Mouse (Mus musculus) spleen, adult 18-20 months (tissue): ENCODE results near the gene Poc1a.
A peak's percentile ranks its signal among the peaks of the same experiment; 100 is the strongest.

Source experiments
- DNase-seq, 2 experiments: peaks; one replicate each; pipeline ENCODE4 v3.0.0; 2022; ENCODE audit warnings: mixed read lengths in 2 of 2

Poc1a gene

DNA sequence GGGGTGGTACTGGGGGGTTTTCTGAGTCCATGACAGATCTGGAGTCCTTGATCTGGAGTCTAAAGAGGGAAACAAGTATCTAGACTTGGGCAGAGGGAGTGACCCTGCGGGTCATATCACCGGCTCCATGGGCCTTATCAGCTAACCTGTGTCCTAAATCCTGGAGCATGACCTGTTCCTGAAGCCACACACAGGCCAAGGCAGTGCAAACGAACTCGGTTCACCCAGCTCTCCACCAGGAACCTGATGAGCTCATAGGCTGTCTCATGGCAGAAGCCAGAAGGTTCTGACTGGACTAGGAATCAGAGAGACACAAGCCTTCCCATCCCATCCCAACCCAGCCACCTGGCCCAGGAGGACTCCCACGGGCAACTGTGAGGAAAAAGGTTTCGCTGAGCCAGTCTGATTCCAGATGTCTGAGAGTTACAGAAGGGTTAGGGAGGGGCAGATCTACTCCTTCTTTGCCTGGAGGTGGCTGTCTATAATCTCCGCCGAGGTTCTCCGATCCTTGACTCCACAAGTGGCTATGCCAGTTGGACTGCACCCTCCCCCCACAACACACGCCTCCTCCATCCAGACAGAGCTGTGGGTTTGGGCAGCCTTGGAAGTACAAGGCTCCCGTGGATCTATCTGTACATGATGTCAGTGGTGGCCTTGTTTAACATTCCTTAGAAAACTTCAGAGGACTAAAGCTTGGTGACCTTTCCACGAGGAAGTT is 15.3 kb upstream of the Poc1a start:
- no peak for DNase-seq

DNA sequence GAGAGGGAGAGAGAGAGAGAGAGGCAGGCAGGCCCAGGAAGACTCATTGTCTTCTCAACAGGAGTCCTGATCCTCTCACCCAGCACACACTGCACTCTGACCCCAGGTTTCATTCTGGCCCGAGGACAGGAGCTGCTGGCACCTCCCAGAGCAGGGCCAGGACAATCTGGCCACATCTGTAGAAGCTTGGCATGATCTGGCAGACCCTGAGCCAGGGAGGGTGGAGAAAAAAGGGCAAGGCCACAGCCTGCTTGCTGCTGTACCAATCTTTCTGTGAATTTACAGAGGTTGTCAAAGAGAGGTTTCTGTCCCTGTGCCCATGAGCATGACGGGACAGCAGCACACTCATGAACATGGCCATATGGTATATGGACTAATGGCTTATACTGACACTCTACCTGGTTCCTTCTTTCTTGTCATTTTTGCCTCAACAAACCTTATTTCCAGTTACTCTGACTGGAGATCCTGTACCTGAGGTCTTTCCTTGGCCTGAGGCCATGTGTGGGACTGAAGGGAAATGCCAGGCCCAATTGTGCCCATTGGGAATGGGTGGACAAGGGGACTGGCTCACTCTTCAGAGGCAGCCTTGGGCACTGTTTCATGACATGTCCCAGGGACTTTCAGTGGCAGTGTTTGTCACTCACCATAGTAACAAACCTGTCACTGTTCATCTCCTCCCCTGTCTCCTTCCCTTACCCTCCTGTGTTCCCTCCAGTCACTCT is 13.8 kb upstream of the Poc1a start:
- DNase-seq: no peak

DNA sequence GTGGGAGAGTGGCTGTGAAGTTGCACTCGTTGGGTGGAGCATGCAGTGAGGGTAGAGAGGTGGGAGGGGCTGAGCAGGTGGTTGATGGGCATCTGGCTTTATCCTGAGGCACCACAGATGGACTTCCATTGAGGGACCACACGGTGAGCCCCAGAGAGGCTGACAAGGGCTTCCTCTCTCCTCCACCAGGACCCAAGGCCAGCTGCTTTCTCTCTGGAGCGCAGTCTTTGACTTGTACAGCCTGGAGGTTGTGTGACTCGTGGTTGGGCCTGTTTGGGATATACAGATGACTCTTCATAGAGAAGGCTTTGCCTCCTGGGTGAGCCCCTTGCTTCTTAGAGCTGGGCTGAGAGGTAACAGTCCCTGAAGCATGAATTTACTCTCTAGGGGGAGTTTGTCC is 12.4 kb upstream of the Poc1a start:
- DNase-seq: no peak

DNA sequence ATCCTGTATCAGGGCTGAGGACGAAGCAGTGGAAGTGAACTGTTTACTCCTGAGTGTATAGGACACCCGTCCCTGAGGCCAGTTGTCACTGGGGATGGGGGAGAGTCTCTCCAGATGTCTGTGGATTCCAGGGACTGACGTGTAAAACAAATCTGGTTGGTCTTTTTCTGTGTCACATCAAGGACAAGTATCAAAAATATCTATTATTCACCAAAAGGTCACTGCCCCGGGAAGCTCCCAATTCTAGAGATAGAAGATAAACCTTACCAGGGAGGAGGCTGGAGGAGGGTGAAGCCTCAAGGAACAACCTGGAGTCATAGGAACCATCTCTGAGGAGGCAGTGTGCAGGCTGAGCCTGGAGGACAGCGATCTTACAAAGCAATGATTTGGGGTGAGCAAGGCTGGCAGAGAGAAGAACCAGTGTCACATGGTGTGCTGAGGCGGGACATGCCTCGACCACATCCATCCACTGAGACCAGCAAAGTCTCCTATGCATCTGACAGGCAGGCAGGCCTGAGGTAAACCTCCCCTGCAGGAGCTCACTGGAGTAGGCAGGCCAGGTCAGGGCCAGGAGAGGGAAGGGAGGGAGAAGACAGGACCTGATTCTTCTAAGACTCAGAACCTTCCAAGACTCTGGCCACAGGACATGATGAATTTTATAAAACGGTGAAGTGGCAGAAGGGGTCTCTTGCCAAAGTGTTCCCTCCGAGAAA is 11.6 kb upstream of the Poc1a start:
- DNase-seq: no peak

DNA sequence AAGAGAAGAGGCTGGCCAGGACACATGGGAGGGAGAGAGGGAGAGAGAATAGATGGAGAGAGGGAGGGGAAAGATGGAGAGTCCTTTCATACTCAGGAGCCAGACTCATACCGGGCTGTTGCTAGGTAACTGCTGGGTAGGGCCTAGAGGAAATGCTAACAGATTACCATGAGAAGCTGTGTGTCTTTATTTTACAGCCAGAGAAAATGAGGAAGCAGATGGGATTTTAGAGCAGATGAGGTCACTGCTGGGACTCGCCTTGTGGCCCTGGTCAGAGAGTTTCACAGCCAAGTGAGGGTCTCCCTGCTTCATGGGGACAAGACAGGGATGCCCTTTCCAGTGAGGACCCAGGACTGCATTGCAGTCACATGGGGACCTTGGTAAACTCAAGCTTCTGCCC is 11.0 kb upstream of the Poc1a start:
- no peak for DNase-seq

DNA sequence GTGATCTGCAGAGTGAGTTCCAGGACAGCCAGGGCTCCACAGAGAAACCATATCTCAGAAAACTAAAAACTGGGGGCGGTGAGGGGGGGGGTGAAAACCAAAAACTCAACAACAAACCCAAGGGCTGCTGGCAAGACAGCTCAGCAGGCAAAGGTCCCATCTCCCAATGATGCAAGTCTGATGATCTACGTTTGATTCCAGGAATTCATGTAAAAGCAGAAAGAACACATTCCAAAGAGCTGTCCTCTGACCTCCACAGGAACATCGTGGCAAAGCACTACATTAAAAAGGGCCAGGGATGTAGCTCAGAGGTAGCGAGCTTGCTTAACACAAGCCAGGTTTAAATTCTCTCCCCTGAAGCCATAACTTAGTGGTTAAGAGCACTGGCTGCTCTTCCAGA is 10.2 kb upstream of the Poc1a start:
- no peak for DNase-seq

DNA sequence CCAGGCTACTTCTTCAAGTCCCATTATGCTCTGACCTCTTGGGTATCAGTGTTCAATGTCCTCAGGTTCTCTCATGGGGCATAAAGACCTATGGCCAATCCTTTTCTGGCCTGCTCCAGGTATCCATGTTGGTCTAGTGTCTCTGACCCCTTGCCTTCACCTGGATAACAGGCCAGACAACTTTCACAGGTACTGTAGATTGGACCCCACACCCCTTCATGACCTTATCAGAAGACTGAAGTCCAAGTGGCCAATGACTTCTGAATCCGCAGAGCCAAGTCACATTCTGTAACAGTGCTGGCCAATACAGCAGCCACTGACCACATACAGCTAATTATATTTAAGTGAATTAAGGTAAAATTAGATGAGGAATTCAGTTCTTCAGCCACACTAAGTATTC is 8.6 kb upstream of the Poc1a start:
- DNase-seq: no peak

DNA sequence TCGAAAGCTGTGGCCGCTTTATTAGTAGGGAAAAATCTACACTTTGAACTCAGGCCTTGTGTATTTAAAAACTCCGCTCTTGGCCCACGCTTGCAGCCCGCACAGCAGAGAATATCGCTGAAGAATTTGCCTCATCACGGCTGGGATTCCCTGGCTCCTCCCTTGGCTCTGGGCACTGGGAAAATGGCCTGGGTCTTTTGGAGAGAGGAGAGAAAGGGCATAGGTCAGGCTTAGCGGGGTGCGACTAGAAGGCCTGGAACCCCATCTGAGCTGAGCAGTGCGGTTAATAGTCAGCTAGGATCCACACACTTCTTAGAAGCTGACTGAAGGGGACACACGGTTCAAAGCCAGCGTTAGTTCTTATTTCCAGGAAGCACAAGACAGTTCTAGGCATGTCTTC is 7.6 kb upstream of the Poc1a start:
- DNase-seq: no peak

DNA sequence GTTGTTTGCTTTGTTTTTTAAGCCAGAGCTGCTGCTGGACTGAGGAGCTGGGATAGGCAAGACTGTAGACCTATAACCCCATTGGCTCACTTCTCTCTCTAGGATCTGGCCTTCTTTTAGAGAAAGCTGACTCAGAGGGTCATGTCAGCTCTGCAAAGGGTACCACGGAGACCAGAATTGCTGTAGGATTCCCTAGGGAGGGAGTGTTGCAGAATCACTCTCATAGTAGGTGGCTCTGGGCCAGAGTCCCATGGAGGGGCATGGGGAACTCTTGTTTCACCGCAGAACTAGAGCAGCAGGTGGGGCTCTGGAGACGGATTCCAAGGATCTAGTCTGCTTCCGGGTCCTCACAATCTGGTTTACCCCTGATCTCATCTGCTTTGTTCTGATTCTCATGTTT is 7.1 kb upstream of the Poc1a start:
- no peak for DNase-seq

DNA sequence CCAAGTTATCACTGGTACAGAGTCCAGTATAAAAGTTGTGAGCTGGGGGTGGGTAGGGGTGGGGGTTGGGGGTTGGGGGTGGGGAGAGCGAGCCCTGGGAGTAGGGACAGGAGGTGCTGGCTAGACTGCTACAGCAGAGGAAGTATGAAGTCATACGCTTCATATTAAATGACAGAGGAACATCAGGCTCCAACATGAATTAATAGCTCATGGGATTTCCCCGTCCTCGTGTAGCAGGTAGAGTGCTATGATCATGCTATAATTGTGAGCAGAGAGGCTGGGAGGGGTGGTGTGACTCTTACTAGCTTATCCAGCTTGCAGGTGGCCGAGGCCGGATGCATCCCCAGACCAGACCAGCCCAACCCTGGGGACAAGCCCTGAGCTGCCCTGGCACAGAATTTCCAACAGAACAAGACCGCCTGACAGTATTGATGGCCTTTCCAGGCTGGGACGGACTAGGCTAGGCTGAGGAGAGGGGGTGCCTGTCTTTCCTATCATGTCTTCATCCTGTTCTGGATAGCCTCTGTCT is 6.1 kb upstream of the Poc1a start:
- DNase-seq: no peak

DNA sequence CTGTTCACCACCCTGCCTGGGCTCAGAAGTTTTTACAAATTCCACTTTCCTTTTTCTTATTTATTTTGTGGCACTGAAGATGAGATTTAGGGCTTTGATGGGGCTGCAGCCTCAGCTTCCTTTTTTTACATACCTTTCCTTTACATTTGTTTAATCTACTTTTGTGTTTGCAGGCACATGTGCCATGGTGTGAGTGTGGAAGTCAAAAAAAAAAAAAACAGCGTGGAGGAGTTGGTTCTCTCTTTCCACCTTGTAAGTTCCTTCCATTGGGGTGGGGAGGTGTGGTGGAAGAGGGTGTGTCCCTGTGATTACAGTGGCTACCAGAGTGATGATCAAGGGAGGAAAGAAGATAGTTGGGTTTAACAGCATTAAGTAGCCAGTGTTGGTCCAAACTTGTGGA is 5.1 kb upstream of the Poc1a start:
- no peak for DNase-seq

DNA sequence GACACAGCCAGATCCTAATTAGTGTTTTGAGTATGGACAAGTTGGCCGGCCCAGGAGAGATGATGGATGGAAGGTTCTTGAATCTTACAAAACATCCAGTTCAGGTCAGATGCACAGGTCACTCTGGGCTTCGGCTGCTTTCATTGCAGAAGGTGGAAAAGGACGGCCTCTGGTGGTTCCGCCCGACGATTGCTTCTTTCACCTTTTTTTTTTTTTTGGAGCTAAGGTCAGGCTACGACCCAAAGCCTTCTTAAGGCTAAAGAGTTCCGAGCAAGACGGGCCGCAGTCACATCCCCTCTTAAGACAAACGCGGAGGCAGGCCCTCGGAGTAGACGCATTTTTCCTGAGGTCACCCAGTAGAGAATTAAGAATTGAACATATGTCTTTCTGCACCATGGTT is 475 bp upstream of the Poc1a start:
- DNase-seq: peak; percentile 32 to 46

DNA sequence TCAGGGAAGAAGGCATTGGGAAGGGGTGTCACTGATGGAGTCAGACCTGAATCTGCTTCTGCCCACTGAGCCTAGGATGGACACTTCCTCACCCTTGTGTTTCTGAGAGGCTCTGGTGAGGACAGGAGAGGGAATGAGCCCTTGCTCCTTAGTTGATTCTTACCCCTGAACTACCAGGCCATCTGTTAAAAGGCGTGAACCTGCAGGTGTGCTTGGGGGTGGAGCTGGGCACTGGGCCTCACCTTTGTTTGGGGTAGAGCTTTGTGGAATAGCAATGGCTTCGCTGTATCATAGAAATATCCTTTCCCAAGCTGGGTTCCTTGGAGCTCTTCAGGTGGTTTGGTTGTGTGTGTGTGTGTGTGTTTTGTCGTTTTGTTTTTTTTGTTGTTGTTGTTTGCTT is 1.2 kb downstream of the Poc1a start:
- no peak for DNase-seq

DNA sequence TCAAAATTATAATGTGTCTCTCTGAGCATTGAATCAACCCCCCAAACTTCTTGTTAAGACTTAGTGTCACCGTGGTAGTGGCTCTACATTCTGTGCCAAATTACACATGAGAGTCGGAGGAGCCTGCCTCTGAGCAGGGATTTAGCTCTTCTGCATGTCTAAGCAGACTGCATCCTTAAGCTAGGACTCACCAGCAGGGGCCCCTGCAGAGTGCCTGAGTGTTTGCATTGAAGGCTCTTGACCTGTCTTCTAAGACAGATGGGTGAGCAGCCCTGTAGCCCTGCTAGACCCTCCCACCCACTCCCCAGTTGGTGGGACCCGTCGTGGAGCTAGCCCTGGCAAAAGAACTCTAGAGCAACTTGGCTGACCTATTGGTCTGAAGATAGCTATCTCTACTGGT is 6.3 kb downstream of the Poc1a start:
- no peak for DNase-seq

DNA sequence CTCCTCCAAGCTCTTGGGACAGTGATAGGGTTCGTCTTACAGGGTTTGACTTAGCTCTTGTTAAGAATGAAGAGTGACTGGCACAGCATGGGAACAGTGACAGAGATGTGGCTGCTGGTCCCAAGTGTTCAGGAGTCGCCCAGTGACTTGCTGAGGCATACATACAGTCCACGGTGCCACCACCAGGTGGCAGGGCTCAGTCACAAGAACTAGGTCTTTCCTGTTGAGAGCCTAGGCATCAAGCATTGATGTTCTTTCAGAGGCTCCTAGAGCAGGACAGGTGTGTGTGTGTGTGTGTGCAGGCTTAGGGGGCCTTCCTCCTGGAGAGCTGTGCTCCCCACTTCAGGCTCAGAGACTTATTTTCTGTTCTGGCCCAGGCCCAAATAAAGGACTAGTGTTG is 8.0 kb downstream of the Poc1a start:
- peak; percentile 47 to 78 for DNase-seq

DNA sequence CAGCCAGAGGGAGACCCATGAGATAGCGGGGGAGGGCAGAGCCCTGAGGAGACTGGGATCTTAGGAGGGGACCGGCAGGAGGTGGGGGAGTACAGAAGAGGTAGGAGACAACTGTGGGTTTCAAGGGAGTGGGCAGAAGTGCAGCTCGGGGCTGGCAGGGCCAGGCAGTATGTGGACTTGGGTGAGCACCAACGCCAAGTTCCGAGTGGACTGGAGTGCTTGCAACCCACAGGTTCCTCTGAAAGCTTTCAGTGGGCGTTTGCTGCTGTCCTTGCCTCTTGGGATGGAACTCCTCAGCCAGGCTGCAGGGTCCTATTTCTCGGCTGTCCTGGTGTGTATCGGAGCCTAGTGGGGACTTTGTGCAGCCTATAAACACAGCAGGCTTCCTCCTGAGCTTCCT is 9.0 kb downstream of the Poc1a start:
- no peak for DNase-seq

DNA sequence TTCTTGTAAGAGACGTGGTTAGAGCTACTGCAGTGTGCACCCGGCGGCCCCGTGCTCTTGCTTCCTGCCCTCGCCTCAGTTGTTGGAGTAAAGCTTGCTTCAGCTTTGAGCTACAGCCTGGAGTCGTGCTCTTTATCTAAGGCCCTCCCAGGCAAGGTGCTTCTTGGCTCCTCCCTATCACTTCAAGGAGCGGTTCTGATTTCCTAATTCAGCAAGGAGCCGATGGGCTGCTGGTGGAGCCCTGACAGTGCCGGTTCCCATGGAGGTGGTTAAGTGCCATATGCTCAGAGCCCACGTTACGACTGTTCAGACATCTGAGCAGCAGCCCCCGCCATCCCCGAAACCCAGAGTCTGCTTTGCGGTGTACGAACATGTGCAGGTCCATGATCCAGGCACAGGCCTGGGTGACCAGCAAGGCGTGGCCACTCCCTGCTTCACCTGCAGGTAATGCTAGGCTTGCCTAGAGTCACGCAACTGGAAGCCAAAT is 9.8 kb downstream of the Poc1a start:
- no peak for DNase-seq

DNA sequence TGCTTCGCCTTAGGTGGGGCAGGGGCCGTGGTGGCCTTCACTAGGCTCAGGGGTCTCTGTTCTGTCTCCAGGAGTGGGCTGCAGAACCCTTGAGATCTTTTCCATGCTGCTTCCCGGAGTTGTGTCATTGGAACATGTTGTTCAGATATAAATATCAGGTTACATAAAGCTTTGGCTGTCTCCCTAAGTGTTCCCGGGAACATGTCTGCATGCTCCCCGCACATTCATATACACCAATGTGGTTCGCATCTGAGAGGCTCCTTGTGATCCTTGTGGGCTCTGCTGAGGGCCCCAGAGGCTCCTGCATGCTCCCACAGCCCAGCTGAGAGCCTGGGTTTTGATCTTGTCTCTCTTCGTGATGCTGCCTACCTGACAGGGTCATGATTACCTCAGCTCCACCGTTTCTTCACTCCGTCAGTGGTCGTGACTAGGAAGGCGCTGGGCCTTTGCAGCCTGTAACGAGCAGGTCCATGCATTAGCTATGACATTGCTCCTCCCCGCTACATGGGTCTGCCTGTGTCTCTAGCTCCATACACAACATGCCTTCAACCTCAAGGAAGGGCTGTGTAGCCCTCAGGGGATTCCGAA is 12.8 kb downstream of the Poc1a start:
- DNase-seq: no peak

DNA sequence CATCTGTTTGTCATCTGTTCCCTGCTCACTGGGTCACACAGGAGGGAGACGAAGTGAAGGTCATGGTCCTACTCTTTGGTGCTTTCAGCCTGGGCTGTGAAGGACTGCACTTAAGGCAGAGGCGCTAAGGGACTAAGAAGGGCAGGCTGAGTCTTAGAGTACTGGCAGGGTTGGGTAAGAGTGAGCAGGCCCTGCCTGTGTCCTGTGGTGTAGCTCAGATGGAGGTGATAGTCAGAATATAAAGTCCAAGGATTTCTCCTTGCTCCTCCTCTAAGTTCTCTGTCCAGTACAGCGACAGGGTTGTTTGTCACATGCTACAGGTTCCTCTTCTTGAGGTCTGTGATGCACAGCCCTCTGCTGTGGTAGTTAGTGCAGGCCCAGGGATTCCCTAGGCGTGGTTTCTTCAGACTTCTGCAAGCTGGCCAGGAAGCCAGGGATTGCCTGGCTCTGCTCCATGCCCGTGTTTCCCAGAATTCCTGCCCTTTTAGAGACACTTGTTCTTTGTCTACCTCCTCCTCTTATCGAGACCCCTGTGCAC is 15.8 kb downstream of the Poc1a start:
- no peak for DNase-seq

DNA sequence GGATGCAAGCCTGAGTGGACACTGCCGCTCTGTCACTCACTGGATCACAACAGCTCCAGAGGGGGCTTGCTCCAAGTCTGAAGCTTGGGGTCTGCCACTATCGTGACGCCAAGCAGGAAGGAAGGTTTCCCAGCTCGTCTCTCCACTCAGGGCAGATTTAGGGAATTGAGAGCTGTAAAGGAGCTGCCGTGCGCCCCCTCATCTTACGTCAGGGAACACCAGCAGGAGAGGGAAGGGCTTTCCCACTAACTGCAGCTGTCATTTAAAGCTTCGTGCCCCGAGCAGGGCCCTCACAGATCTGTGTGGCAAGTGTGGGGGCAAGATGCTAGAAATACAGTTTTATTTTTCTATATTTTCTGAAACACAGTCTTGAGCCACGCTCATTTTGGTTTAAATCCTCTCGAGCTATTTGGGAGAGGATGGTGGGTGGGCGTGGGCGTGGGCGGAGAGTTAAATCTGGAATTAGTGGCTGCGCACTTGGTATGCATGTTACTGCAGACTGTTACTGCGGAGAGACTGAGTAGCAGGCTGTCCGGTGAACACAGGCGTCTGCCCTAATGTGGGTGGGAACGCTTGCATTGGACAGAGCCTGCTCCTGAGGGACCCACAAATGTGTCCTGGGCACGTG is 19.4 kb downstream of the Poc1a start:
- no peak for DNase-seq

DNA sequence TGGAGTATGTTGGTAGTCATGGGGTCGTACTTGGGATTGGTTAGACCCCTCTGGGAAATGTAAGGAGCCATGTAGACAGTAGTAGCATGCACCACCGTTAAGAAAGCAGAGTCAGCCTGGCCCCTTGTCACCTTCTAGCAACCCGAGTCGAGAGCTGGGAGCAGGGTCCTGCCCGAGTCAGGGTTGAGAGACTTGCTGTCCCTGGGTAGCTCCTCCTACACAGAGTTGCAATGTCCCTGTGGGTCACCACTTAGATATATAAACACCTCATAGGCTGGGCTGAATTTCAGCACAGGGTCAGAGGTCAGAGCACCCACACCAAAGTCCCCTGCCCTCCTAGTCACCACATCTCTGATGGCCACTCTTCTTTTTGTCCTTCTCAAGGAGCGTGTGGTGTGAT is 20.1 kb downstream of the Poc1a start:
- no peak for DNase-seq

DNA sequence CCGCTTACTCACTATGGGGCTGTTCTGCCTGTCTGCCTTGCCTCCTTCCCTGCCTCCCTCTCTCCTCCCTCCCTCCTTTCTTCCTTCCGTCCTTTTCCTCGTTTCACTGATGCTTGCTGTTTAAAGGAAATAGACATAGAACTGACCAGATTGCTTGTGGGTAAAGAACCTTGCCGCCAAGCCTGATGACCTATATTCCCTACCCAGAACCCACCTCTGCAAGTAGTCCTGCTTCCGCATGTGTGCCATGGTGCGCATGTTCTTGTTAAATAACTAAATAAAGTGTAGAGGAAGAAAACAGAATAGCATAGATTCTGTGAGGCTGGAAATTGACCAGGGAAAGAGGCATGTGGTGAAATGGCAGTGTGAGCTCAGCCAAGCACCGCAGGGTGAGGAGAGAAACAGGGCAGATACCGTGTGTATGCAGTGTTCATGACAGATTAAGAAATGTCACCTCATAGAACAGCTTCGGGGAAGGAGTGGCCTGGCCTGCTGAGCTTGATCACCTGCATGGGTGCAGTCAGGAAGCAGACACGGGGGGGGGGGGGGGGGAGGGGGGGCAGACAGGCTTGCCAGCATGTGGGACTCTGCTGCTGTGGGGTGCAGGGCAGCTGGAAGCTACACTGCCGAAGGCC is 20.7 kb downstream of the Poc1a start:
- DNase-seq: no peak
